Mouse (Mus musculus) midbrain, postnatal 0 days (tissue): ENCODE measurements around the gene Gm8104. TPM values are rescaled to one million over a fixed set of nuclear protein-coding genes. Genes with fewer than 3 reads are reported as not detected.
"Not testable (repeated sequence)": the region's sequence is repeated elsewhere in the genome, so short reads cannot be mapped to it uniquely, and the experiment has no call there.

ENCODE experiments used
- ATAC-seq: fragments of 200-750 bp; cut with Nextera tagmentation; 2 replicates; pipeline ENCODE4 v1.8.0; 2017; ENCODE audit warnings: moderate number of reproducible peaks, mild to moderate bottlenecking, moderate TSS enrichment, moderate library complexity; ENCODE audit not compliant: low FRiP score
- DNase-seq: peaks from one replicate; pipeline ENCODE4 v3.0.0-alpha.2; 2015; ENCODE audit warnings: low spot score
- H3K27ac ChIP-seq: fragments of 300-500 bp; sonication (generic); 2 replicates; pipeline ENCODE4 v1.5.1; 2014; ENCODE audit warnings: low read depth, mild to moderate bottlenecking, low read length, mixed read lengths
- H3K27me3 ChIP-seq: fragments of 300-500 bp; sonication (generic); 2 replicates; pipeline ENCODE4 v1.6.1; 2014; ENCODE audit warnings: low read length, control low read depth, mixed read lengths; ENCODE audit not compliant: insufficient read depth
- H3K36me3 ChIP-seq: fragments of 300-500 bp; sonication (generic); 2 replicates; pipeline ENCODE4 v1.6.1; 2014; ENCODE audit warnings: low read length, control low read depth, mixed read lengths; ENCODE audit not compliant: insufficient read depth
- H3K4me1 ChIP-seq: fragments of 300-500 bp; sonication (generic); 2 replicates; pipeline ENCODE4 v1.6.1; 2014; ENCODE audit warnings: mild to moderate bottlenecking, control low read depth, antibody characterized with exemption, low read length, mixed read lengths; ENCODE audit not compliant: insufficient read depth
- H3K4me2 ChIP-seq: fragments of 300-500 bp; sonication (generic); 2 replicates; pipeline ENCODE4 v1.6.1; 2014; ENCODE audit warnings: low read depth, mild to moderate bottlenecking, low read length, mixed read lengths; ENCODE audit not compliant: poor library complexity, severe bottlenecking
- H3K4me3 ChIP-seq: fragments of 300-500 bp; sonication (generic); 2 replicates; pipeline ENCODE4 v1.5.1; 2014; ENCODE audit warnings: low read depth, mild to moderate bottlenecking, low read length, moderate library complexity
- H3K9ac ChIP-seq: fragments of 300-500 bp; sonication (generic); replicated peaks from 2 replicates; pipeline ENCODE4 v1.6.1; 2014; ENCODE audit warnings: mild to moderate bottlenecking, low read length, moderate library complexity, mixed read lengths; ENCODE audit not compliant: poor library complexity, severe bottlenecking
- H3K9me3 ChIP-seq: fragments of 300-500 bp; sonication (generic); 2 replicates; pipeline ENCODE4 v1.6.1; 2016; ENCODE audit warnings: low read length, control low read depth
- WGBS: fragments of 180-500 bp; shearing (Covaris S2); extraction: QIAGEN DNeasy Blood & Tissue Kit; methylation state at CpG from one replicate; pipeline ENCODE4 v1.1.7; 2014; 5-methylcytosine and 5-hydroxymethylcytosine counted together
- polyA plus RNA-seq: library from polyadenylated mRNA; unstranded; fragments of >200 nt; fragmentation: Nextera tagmentation; extraction: Ambion mirVana; gene quantifications from 2 replicates; pipeline ENCODE4 v1.2.1, GENCODE M21; 2015
- total RNA-seq: library from RNA; depleted of rRNA; stranded (reverse); fragments of >200 nt; gene quantifications from 2 replicates; pipeline ENCODE4 v1.2.3, GENCODE M21; 2014; rRNA removed

Gm8104 gene
- total RNA-seq (0.24 TPM in 1 of 2 replicates, not detected in the other), polyA plus RNA-seq (0.26 and 0.27 TPM in 2 replicates)

GRCm38 (mm10) chr14:43100301-43100700 is at the start of gene Gm8104:
Gm8104 (plus strand) TSS chr14:43100601.
- not testable (repeated sequence) for DNase-seq, H3K4me3 ChIP-seq, ATAC-seq, H3K36me3 ChIP-seq, H3K4me2 ChIP-seq, H3K27ac ChIP-seq, H3K9ac ChIP-seq, H3K4me1 ChIP-seq, H3K9me3 ChIP-seq, H3K27me3 ChIP-seq
- 88% methylated on average over 3 of the region's 3 CpGs for WGBS

DNA sequence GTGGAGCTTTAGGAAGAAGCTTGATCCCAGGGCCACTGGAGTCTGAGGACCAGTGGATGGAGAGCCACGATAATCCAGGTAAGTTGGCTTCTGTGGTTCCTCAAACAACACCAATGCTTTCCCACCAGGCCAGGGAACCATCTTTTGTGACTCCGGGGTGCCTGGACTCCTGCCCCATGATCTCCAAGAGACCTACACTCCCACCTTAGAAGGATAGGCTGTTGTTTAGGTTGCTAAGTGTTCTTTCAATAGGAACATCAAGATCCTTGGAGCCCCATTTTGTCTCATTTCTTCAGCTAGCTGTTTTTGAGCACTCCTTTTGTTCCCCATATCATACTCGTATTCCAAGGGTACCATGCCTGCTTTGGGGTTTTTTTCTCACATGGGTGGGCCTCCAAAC is 42.3 kb upstream of the Gm8104 start:
- 77% methylated on average over 3 of the region's 3 CpGs for WGBS

DNA sequence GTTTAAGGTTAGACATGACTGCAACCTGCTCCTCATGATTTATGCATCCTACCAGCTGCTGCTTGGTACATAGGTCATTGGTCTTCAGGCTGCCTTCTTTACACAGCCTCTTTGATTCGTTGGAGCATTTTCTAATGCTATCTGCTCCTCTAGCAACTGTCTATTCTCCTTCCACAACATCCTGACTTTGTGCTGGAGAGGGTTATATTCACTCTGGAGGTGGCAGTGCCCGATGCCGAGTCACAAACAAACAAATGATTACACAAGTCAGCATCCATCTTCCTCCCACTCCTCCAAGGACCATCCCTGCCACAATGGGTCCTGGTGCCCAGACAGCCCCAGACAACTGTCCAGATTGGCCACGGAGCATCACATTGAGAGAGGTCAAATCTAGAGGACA is 40.2 kb upstream of the Gm8104 start:
- not testable (repeated sequence) for H3K9ac ChIP-seq, H3K4me2 ChIP-seq, ATAC-seq, H3K4me3 ChIP-seq, H3K9me3 ChIP-seq, H3K27ac ChIP-seq, H3K27me3 ChIP-seq, DNase-seq, H3K4me1 ChIP-seq, H3K36me3 ChIP-seq
- WGBS, result 72% methylated on average over 4 of the region's 4 CpGs

More for the DNA sequence above, 42.3 kb upstream of the Gm8104 start:
- not testable (repeated sequence) for H3K4me1 ChIP-seq, H3K27ac ChIP-seq, H3K9ac ChIP-seq, ATAC-seq, H3K36me3 ChIP-seq, H3K4me2 ChIP-seq, H3K4me3 ChIP-seq, H3K9me3 ChIP-seq, DNase-seq, H3K27me3 ChIP-seq

GRCm38 (mm10) chr14:43076543-43076942 is 23.9 kb upstream of the Gm8104 start, which contains the start of gene Gm8094:
Gm8094 (minus strand) TSS chr14:43076643.
- 87% methylated on average over 2 of the region's 2 CpGs for WGBS
- not testable (repeated sequence) for H3K4me2 ChIP-seq, ATAC-seq, H3K9ac ChIP-seq, H3K4me1 ChIP-seq, H3K9me3 ChIP-seq, DNase-seq, H3K27ac ChIP-seq, H3K36me3 ChIP-seq, H3K27me3 ChIP-seq, H3K4me3 ChIP-seq

GRCm38 (mm10) chr14:43084936-43085730 is 15.3 kb upstream of the Gm8104 start:
- not testable (repeated sequence) for DNase-seq, H3K4me2 ChIP-seq, ATAC-seq, H3K27me3 ChIP-seq, H3K4me1 ChIP-seq, H3K36me3 ChIP-seq, H3K27ac ChIP-seq, H3K4me3 ChIP-seq, H3K9me3 ChIP-seq, H3K9ac ChIP-seq
- 95% methylated on average over 1 of the region's 1 CpGs for WGBS

DNA sequence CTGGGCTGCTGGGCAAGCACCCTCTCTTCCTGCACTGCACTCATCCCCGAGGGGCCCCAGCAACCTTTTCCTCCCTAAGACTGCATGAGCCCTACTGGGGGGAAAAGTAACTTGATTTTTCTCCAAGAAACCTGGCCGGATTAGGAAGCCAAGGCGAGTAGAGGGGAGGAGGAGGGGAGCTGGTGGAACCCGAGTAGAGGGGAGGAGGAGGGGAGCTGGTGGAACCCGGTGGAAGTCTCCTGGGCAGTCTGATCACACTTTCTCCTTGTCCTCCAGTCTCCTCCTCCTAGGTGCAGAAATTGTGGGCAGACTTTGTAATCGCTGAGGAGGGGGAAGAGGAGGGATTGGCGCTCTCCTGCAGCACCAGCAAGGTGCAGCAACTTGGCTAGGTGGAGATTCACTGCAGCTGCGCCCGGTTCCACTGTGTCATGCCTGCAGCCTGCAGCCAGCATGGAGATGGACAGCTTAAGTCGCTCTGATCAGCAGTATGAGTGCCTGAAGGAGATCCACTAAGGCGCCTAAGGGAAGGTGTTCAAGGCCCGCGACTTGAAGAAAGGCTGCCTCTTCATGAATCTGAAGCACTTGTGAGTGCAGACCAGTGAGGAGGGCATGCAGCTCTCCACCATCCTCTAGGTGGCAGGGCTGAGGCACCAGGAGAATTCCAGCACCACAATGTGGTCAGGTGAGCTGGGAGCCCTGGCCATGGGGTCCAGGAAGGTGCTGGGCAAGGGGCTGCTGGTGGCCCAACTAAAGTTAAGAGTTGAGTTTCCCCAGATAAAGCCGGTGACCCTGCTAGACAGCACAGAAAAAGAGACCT is 11.1 kb upstream of the Gm8104 start:
- H3K4me3 ChIP-seq, H3K9me3 ChIP-seq, H3K4me2 ChIP-seq, H3K27ac ChIP-seq, H3K36me3 ChIP-seq, DNase-seq, H3K4me1 ChIP-seq, H3K27me3 ChIP-seq, H3K9ac ChIP-seq: not testable (repeated sequence)
- WGBS, result 42% methylated on average over 1 of the region's 14 CpGs
- peak; percentile 44; the same call in 1 of the 2 replicates for ATAC-seq

GRCm38 (mm10) chr14:43119673-43120072 is 19.3 kb downstream of the Gm8104 start:
- not testable (repeated sequence) for H3K27me3 ChIP-seq, H3K27ac ChIP-seq, H3K9me3 ChIP-seq, ATAC-seq, H3K36me3 ChIP-seq, H3K4me3 ChIP-seq, DNase-seq, H3K4me1 ChIP-seq, H3K4me2 ChIP-seq, H3K9ac ChIP-seq
- 89% methylated on average over 1 of the region's 3 CpGs for WGBS

DNA sequence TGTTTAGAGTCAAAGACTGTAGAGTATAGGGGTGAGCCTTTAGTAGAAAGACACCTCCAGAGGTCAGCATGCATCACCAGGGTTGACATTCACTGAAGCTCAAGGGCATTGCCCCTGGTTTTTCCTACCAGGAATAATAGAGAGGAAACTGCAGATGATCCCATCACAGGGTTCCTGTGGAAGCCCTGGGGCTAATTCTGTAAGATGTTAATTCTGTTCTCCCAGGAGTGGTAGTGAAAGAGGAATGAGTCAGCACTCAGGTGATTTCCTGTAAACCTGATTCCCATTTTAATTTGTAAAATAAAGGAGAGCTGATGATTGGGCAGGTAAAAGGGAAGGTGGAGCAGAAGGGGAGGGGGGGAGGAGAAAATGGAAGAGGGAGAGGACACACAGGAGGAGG is 25.9 kb downstream of the Gm8104 start:
- H3K27ac ChIP-seq, ATAC-seq, H3K9ac ChIP-seq, H3K9me3 ChIP-seq, H3K27me3 ChIP-seq, H3K4me1 ChIP-seq, DNase-seq, H3K36me3 ChIP-seq, H3K4me3 ChIP-seq, H3K4me2 ChIP-seq: not testable (repeated sequence)
